Mouse (Mus musculus) v-Abl transformed pro-B cells (cell line): Measurements from ENCODE around the gene Hsf2bp.
"Not testable (repeated sequence)": the region's sequence is repeated elsewhere in the genome, so short reads cannot be mapped to it uniquely, and the experiment has no call there.

ENCODE experiments used
- in situ Hi-C, 2 experiments: fragments of 400-800 bp; cut with MboI; formaldehyde crosslinking; loops; one replicate each; pipeline ENCODE4 v1.15.1; 2025; ENCODE audit not compliant: unreplicated experiment in 2 of 2

The Hsf2bp gene

DNA sequence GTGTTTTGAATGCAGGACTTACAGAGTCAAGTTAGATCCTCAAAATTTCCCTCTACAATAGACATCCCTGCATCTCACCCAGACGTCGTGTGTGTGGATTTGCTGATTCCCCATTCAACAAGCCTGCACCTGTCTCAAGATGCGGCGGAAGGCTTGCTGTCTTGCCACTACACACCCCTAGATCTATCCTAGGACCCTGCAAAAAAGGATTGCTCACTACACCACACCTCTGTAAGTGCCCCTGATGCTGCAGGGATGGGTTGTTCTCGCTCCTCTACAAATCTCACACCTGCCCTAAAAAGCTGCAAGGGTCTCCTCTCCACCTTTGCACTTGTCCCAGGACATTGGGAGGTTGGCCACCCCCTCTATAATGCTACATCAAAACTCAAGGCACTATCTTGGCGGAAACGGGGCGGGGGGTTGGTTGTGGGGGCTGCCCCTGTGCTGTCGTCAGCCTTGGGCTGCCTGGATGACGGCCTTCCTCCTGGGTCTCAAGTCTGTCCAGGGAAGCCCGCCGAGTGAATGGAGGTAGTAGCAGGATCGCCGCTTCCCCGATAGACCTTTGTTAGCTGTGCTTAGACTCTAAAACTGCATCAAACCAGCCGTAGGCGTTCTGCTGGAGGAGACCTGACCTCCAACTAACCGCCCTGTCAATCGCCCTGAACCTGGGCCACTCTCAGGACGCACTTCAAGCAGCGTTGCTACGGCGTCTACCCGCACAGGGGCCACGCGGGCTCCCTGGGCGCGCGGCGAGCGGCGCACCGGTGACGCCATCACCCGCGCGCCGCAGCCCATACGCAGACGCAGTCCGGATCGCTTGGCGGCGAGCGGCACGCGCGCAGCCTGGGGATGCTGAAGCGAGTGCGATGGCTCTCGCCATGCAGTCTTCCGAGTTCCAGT lies at the start of gene Hsf2bp, which contains the start of gene Rrp1b:
TSS of gene Hsf2bp (minus strand) at position 741 of the 900 bp plus-strand sequence.
TSS of gene Rrp1b (plus strand) at position 492 of the 900 bp plus-strand sequence.
- in situ Hi-C loops: no loop called here

DNA sequence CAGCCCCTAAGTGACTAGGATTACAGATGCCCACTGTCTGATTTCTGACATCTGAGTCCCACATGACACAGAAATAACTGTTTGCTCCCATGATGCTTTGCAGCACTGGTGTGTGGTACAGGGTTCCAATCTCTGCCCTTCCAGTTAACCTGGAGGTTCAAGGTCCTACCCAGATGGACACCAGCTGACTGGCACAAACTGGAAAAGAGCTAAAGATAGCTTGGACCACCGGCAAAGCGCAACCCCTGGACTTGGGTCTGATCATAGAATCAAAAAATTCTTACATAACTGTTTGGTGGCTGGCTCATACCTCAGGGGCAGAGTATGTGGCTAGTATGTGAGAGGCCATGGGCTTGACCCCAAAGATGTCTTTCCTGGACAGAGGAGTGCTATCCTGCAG lies 47.2 kb upstream of the Hsf2bp start:
- in situ Hi-C loops: no loop called here

DNA sequence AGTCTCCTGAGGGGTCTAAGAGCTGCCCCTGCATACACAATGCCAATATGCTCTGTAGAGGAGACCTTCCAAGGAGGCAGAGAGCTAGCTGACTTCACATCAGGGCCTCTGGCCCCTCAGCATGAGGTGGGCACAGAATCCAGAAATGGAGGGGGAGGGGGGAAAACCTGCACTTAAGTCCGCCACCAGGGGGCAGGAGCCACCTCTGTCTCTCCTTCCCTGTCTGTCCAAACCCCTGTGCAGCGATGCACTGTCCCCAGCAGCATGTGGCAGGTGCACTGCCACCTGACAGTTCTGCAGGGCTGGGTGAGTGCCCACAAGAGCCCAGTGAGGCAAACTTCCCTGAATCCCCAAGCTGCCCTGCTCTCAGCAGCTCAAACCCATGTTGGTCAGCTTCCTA lies 39.0 kb upstream of the Hsf2bp start:
- in situ Hi-C loops: loop anchor here (5.0 kb wide), 1 partner anchor 132 kb away; no protein-coding TSS in a partner anchor

DNA sequence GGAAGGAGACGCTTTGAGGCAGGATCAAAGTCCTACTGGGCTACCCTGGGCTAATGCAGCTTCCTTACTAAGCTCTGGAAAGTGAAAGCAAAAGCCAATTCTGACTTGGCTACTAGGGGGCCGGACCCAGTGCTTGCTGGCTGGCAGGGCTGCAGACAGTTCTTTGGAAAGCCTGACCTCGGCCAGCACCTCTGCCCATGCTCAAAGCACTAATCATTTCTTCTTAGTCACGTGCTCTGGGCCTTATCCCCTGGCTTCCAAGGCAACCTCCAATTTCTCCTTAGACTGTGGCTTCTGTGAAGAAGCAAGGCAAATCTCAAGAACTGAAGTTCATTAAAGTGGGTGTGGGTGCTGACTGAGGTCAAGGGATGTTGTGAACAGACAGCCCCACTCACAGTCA lies 38.5 kb upstream of the Hsf2bp start:
- in situ Hi-C loops: loop anchor here (5.0 kb wide), 2 partner anchors 47 to 133 kb away; no protein-coding TSS in a partner anchor

DNA sequence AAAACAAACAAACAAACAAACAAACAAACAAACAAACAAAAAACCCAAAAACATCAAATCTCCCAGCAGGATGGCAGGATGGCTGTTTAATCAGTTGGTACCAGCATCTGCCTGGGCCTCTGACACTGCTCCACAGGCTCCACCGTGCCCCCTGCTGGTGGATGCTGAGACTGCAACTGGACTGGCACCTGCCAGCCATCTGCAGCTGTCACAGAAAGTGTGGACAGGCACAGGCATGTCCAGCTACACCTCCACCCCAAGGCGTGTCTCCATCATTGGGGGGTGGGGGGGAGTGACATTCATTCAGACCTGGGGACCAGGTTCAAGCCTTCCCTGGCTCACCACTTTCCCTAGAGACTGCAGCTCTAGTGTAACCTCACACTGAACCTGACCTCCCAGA lies 37.2 kb upstream of the Hsf2bp start:
- in situ Hi-C loops: loop anchor here (5.0 kb wide), 1 partner anchor 46 kb away; no protein-coding TSS in a partner anchor

- in situ Hi-C loops: no loop called here
Measured at GRCm38 (mm10) chr17:32068810-32069209, 32.7 kb upstream of the Hsf2bp start.

DNA sequence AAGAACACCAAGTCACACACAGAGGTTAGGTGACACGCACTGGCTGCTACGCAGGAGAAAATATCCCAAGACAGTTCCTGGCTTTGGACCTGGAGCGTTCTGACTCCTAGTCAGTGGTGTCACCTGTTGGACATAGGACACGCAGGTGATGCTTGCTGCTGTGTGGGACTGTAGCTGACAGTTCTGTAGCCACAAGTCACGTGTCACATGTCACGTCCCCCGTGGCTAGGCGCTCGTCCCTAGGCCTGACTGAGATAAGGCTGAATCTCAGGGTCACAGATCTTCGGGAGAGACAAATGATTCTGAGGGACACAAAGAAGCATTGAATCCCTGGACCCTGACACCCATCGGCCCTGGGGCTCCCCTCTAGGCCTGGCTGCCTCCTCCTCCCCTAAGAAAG lies 32.2 kb upstream of the Hsf2bp start:
- in situ Hi-C loops: no loop called here

DNA sequence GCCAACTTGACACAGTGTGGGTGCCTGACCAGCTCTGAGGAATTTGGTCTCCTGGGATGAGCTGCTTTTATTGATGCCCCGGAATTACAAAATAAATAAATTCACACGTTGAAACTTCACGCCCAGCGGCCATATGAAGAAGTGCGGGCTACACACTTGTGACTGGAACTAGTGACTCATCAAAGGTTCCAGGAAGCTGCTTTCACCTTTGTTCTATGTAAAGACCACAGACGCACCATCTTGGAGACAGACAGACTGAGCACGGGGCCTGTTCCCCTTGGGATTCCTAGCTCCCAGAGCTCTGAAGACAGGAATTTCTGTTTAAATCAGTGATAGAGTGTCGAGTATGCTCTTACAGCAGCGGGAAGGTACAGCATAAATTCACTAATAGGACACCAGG lies 31.4 kb upstream of the Hsf2bp start:
- in situ Hi-C loops: no loop called here

DNA sequence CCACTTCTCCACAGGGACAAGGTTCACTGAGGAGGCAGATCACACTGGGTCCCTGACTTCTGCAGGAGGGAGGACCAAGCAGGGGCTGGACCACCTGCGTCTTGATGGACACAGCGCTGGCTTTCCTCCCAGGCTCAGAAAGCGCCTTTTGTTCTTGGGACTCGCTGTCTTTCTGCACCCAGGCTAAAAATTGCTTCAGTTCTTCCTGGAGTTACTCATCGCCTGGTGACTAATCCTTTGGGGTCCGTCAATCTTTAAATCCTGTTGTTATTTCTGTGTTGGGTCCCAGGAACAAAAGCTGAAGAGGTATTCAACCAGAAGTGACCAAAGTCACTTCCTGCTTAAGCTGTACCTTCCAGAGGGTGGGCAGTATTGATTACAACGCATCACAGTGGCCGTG lies 28.6 kb upstream of the Hsf2bp start:
- in situ Hi-C loops: not testable (repeated sequence)

GRCm38 (mm10) chr17:32063654-32064053 lies 27.5 kb upstream of the Hsf2bp start:
- in situ Hi-C loops: no loop called here

DNA sequence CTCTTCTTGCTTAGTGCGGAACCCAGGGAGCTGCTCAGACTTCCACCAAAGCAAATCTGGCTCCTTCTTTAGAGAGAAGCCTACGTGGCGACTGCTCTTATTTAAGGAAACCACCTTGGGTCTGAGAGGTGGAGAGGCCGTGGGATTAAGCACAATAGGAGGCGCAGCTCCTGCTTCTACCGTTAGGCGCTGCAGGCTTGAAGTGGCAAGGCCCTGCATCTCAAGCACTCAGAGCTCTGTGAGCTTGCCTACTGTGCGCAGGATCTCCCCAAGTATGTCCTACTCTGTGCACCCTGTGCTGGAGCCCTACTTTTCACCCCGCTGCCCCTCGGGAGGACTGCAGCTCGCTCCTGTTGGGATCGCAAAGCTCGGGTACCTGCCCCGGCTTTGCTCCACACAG lies 25.1 kb upstream of the Hsf2bp start:
- in situ Hi-C loops: no loop called here

DNA sequence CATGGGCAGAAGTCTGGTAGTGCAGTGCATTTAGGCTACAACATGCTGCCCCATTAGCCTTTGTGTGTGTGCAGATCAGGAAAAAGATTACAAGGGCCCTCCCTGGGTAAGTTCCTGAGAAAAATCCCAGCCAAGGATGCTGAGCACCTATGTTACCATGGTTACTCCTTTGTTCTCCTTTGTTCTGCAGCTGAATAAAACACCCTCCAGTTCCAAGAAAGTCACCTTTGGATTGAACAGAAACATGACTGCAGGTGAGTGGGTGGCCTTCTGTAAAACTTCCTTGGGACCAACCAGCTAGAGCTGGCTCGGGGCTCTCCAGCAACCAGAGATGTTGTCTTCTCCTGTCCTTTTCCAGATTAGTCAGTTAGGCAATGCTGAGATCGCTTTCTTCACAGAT lies 22.9 kb upstream of the Hsf2bp start:
- in situ Hi-C loops: no loop called here

DNA sequence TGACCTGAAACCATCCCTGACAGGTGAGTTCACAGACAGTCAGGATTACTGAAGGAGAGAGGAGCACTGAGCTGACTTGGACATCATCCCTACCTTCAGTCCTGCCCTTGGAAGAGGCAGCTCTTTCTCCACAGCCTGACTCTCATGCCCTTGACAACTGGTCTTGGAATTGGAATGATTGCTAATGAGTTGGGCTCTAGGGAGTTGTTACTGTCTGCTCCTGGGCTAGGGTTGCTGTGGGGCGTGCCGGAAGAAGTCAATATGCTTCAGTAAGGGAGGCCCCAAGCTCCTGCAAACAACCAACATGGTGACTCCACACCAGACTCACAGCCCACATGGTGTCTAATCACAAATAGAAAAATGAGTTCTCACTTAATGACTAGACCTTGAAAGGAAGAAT lies 21.7 kb upstream of the Hsf2bp start:
- in situ Hi-C loops: no loop called here

DNA sequence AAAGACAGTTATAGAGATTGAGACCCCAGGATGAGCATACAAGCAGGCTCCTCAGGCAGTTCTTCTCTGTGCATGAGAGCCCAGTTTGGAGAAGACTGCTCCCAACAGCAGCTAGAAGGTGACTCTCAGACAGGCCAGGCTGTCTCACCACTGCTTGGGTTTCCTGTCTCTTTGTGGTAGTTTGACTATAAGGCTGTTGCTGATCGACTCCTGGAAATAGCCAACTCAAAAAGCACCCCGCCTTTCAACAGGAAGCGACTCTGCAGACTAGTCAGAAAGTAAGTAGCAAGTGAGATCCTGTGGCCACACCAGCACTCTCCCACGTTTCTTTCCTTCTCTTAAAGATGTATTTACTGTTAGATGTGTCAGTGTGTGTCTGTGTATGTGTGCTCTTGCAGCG lies 17.5 kb upstream of the Hsf2bp start:
- in situ Hi-C loops: no loop called here

GRCm38 (mm10) chr17:32052237-32053080 lies 16.3 kb upstream of the Hsf2bp start:
- in situ Hi-C loops: no loop called here

GRCm38 (mm10) chr17:32050609-32051008 lies 14.5 kb upstream of the Hsf2bp start:
- in situ Hi-C loops: no loop called here

DNA sequence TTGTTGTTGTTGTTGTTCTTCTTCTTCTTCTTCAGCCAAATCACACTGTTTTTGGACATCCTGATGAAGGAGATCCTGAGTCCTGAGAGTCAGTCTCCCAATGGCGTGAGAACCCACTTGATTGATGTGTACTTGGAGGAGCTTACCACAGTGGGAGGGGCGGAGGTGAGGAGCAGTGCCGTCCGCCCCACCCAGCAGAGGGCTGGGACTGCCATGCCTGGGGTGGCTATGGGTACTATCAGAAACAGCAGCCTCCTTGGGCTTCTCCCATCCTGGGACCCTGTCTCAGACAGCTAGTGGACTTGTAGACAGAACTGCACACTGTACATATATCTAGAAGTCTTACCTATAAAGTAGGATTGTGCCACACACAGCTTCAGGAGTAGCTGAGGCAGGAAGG lies 13.8 kb upstream of the Hsf2bp start:
- in situ Hi-C loops: no loop called here

DNA sequence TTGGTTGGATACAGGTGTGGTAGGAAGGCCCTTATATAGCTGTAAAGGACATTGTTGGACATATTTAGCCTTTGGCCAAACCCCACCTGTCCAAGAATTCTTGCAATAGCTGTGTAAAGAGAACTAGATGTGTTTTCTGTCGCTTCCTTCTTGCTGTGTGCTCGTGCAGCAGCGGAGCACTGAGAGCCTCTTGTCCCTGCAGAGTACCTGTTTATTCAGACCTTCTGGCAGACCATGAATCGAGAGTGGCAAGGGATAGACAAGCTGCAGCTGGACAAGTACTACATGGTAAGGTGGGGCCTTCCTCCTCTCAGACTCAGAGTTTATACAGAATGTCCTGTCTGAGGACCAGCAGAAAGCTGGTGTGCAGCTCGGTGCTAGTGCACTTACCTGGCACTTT lies 12.2 kb upstream of the Hsf2bp start:
- in situ Hi-C loops: no loop called here

DNA sequence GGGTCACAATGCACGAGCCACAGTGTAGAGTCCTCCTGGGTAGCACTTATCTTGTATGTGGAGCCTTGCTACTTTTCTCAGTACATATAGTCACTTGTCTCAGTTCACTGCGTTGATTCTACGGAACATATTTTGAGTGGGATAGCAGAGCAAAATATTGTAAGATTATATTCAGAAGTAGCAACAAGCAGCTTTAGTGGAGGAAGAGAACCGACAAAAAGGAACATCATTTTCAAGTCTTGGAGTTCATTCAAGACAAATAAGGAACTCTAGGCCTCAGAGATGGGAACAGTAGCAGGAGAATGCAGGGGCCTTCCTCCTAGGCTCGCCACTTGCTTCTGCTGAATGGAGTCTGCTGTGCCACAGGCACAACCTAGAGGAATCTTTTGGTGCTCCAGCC lies 10.4 kb upstream of the Hsf2bp start:
- in situ Hi-C loops: no loop called here

GRCm38 (mm10) chr17:32040263-32040662 lies 4.1 kb upstream of the Hsf2bp start:
- in situ Hi-C loops: no loop called here
